Comparison of ENCODE assay signal across 27 mouse cellular contexts in the genomic region with DNA sequence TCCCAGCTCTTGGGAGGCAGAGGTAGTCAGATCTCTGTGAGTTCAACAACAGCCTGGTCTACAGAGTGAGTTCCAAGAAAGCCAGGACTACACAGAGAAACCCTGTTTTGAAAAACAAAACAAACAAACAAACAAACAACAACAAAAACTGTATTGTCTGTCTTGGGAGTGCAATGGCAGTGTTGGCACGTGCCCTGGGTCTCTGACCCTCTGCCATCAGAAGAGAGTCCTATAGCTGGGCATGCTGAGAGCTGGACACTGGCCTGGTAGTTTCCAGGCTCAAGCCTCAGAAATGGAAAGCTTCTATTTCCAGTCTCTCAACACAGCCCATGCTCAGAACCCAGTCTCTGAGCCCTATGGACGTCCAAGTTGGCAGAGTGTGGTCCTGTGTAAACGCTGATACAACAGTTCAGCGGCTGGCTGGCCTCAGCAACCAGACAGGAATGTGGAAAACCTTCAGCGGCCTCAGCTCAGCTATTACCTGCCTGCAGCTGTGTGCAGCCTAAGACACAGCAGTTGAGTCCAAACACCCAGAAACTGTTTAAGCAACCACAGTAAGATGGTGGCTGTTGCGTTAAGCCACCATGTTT. TPM values are rescaled to one million over a fixed set of nuclear protein-coding genes. Genes with fewer than 3 reads are reported as not detected.
DNase-seq lines count a peak whose midpoint lies in the region; ATAC-seq and TF ChIP-seq lines count a peak whose summit lies in the region.
"Had no signal": no experiment of that assay in that cellular context is flagged by ENCODE, and none has a peak within 500 bp of the region (broad histone marks: within the 10 kb centered on the region; RNA-seq: fewer than 3 reads in every experiment).

No protein-coding gene starts in this region.

- no peak for TF ChIP-seq EP300 in liver, postnatal 0 days (IDR thresholded peaks at IDR 0.05; ENCODE audit: low read depth)

- no peak overlapping the region for H3K9ac ChIP-seq in kidney, embryonic 14.5 days (ENCODE audit: low read depth, low read length)
- H3K9ac ChIP-seq in liver, postnatal 0 days (replicated peaks), result no peak overlapping the region; the same call in 1 of the 2 replicates
- H3K9ac ChIP-seq in liver, embryonic 11.5 days (ENCODE audit: low read depth, low read length), result no peak overlapping the region
- H3K9ac ChIP-seq: forebrain, embryonic 13.5 days; heart, embryonic 12.5 days; heart, embryonic 15.5 days; hindbrain, embryonic 13.5 days had no signal

- no peaks in the 10 kb centered on the region for H3K27me3 ChIP-seq in kidney, embryonic 14.5 days (ENCODE audit: control insufficient read depth, insufficient read depth, low read length)
- H3K27me3 ChIP-seq in liver, postnatal 0 days (ENCODE audit: insufficient read depth, low read length), result no peaks in the 10 kb centered on the region
- H3K27me3 ChIP-seq in liver, embryonic 11.5 days (replicated peaks; ENCODE audit: control insufficient read depth, insufficient read depth, low read length), result no peaks in the 10 kb centered on the region
- H3K27me3 ChIP-seq: CH12.LX; forebrain, embryonic 13.5 days; heart, embryonic 12.5 days; heart, embryonic 15.5 days; Patski had no signal

- no peaks in the 10 kb centered on the region for H3K36me3 ChIP-seq in kidney, embryonic 14.5 days (ENCODE audit: control insufficient read depth, insufficient read depth, low read length)
- no peaks in the 10 kb centered on the region for H3K36me3 ChIP-seq in liver, postnatal 0 days (replicated peaks; ENCODE audit: insufficient read depth, low read length)
- no peaks in the 10 kb centered on the region for H3K36me3 ChIP-seq in liver, embryonic 11.5 days (ENCODE audit: control insufficient read depth, insufficient read depth, low read length)
- H3K36me3 ChIP-seq: forebrain, embryonic 10.5 days; G1E; heart, embryonic 12.5 days; heart, embryonic 15.5 days; hindbrain, embryonic 10.5 days; hindbrain, embryonic 13.5 days had no signal

- no peak for ATAC-seq in kidney, embryonic 14.5 days (ENCODE audit: low FRiP score, low TSS enrichment)
- ATAC-seq in liver, postnatal 0 days, result no peak
- ATAC-seq in liver, embryonic 11.5 days (replicated peaks; ENCODE audit: low FRiP score), result no peak
- ATAC-seq: forebrain, embryonic 13.5 days; forebrain, embryonic 16.5 days; hindbrain, embryonic 16.5 days; Patski had no signal

- H3K4me3 ChIP-seq in kidney, embryonic 14.5 days (ENCODE audit: low read length), result no peak overlapping the region
- H3K4me3 ChIP-seq in liver, postnatal 0 days (ENCODE audit: low read depth, low read length), result no peak overlapping the region
- H3K4me3 ChIP-seq in liver, embryonic 11.5 days (ENCODE audit: low read depth, low read length), result no peak overlapping the region
- H3K4me3 ChIP-seq: forebrain, embryonic 10.5 days; forebrain, embryonic 13.5 days; heart, embryonic 12.5 days; heart, embryonic 15.5 days; hindbrain, embryonic 10.5 days; hindbrain, embryonic 13.5 days had no signal

- no peak overlapping the region for H3K27ac ChIP-seq in kidney, embryonic 14.5 days (ENCODE audit: low read depth, low read length)
- H3K27ac ChIP-seq in liver, postnatal 0 days (ENCODE audit: low read depth), result peak overlapping the region; percentile 60
- H3K27ac ChIP-seq in liver, embryonic 11.5 days (ENCODE audit: low read depth, low read length), result no peak overlapping the region
- H3K27ac ChIP-seq: forebrain, embryonic 10.5 days; forebrain, embryonic 13.5 days; heart, embryonic 15.5 days; hindbrain, embryonic 10.5 days; hindbrain, embryonic 13.5 days had no signal

- TF ChIP-seq CTCF in liver, postnatal 0 days (IDR thresholded peaks at IDR 0.05; ENCODE audit: low read depth), result no peak

- 72% methylated on average over 6 of the region's 6 CpGs for WGBS in kidney, embryonic 14.5 days
- WGBS in liver, postnatal 0 days (ENCODE audit: insufficient replicate concordance), result 70% methylated on average over 6 of the region's 6 CpGs
- WGBS in liver, embryonic 11.5 days, result 73% methylated on average over 6 of the region's 6 CpGs

- H3K9me3 ChIP-seq in kidney, embryonic 14.5 days (ENCODE audit: control insufficient read depth, low read length), result no peaks in the 10 kb centered on the region
- H3K9me3 ChIP-seq in liver, postnatal 0 days (ENCODE audit: low read length), result no peaks in the 10 kb centered on the region
- H3K9me3 ChIP-seq in liver, embryonic 11.5 days (ENCODE audit: control insufficient read depth, low read length), result no peaks in the 10 kb centered on the region
- H3K9me3 ChIP-seq: forebrain, embryonic 10.5 days; forebrain, embryonic 13.5 days; heart, embryonic 12.5 days; heart, embryonic 15.5 days; hindbrain, embryonic 10.5 days; hindbrain, embryonic 13.5 days had no signal

- H3K4me1 ChIP-seq in kidney, embryonic 14.5 days (ENCODE audit: control insufficient read depth, insufficient read depth, low read length), result peaks cover 4% of the 10 kb centered on the region
- peaks cover 26% of the 10 kb centered on the region for H3K4me1 ChIP-seq in liver, postnatal 0 days (ENCODE audit: insufficient read depth)
- peaks cover 15% of the 10 kb centered on the region for H3K4me1 ChIP-seq in liver, embryonic 11.5 days (replicated peaks; ENCODE audit: control insufficient read depth, insufficient read depth, low read length)

- H3K4me2 ChIP-seq in kidney, embryonic 14.5 days (replicated peaks; ENCODE audit: low read depth, low read length), result no peak overlapping the region
- H3K4me2 ChIP-seq in liver, postnatal 0 days (ENCODE audit: low read depth, low read length), result no peak overlapping the region
- H3K4me2 ChIP-seq in liver, embryonic 11.5 days, result no peak overlapping the region
- H3K4me2 ChIP-seq: forebrain, embryonic 13.5 days; heart, embryonic 12.5 days; heart, embryonic 15.5 days; hindbrain, embryonic 13.5 days had no signal

- peak; percentile 23 for DNase-seq in kidney, adult 18-20 months
- DNase-seq in kidney, postnatal 25 days, result peak; percentile 40 to 60
- no peak for DNase-seq in kidney, adult 11 months
- no peak for DNase-seq in liver, postnatal 0 days
- DNase-seq in liver, embryonic 11.5 days (ENCODE audit: low spot score), result no peak
- DNase-seq: adrenal gland, postnatal 10 days; adrenal gland, postnatal 36 days; B cell, adult 2 months; cerebellum, adult 18-20 months; cerebellum, adult 9-10 months; cerebellum, postnatal 14 days; gastrocnemius, postnatal 25 days; heart, adult 18-20 months; heart, postnatal 10 days; heart, postnatal 36 days had no signal

RNA-seq across cellular contexts. Expression of gene Grhpr, which starts 5.1 kb away (rescaled TPM):
- polyA plus RNA-seq in kidney, embryonic 14.5 days (2014; fragmentation: Nextera tagmentation; extraction: Ambion mirVana), result 60.2 and 65.4 TPM in 2 replicates
- 448 and 458 TPM in 2 replicates for polyA plus RNA-seq in liver, postnatal 0 days (2015; fragmentation: Nextera tagmentation; extraction: Ambion mirVana)
- 128 and 139 TPM in 2 replicates for polyA plus RNA-seq in liver, embryonic 11.5 days (2014; fragmentation: Nextera tagmentation; extraction: Ambion mirVana)

RNA-seq across cellular contexts. Expression of gene Zbtb5, which starts 36.1 kb away (rescaled TPM):
- polyA plus RNA-seq in kidney, embryonic 14.5 days (2014; fragmentation: Nextera tagmentation; extraction: Ambion mirVana), result 14.7 and 27.2 TPM in 2 replicates
- polyA plus RNA-seq in liver, postnatal 0 days (2015; fragmentation: Nextera tagmentation; extraction: Ambion mirVana), result 5.4 and 6.5 TPM in 2 replicates
- 12.7 and 14.7 TPM in 2 replicates for polyA plus RNA-seq in liver, embryonic 11.5 days (2014; fragmentation: Nextera tagmentation; extraction: Ambion mirVana)

RNA-seq across cellular contexts. Expression of gene Polr1e, which starts 42.3 kb away (rescaled TPM):
- 52.4 and 56.2 TPM in 2 replicates for polyA plus RNA-seq in kidney, embryonic 14.5 days (2014; fragmentation: Nextera tagmentation; extraction: Ambion mirVana)
- polyA plus RNA-seq in liver, postnatal 0 days (2015; fragmentation: Nextera tagmentation; extraction: Ambion mirVana), result 8.7 and 11.0 TPM in 2 replicates
- 58.6 and 58.8 TPM in 2 replicates for polyA plus RNA-seq in liver, embryonic 11.5 days (2014; fragmentation: Nextera tagmentation; extraction: Ambion mirVana)

Comparison
In these comparisons a context has a peak if more than half of its experiments do, and no peak if none do; other contexts are left out.
1. DNase-seq: peak in kidney, adult 18-20 months (single experiment) and kidney, postnatal 25 days (2 of 2); none in kidney, adult 11 months (single experiment), liver, postnatal 0 days (single experiment) and liver, embryonic 11.5 days (single experiment).